Mouse (Mus musculus): ENCODE results near the gene Chfr. TPM values are rescaled to one million over a fixed set of nuclear protein-coding genes. Genes with fewer than 3 reads are reported as not detected.

The Chfr gene
- polyA plus RNA-seq (2015; fragmentation: Nextera tagmentation; extraction: Ambion mirVana): 99.2 and 102 TPM in 2 replicates

- Histone ChIP-seq H3K27ac (replicated peaks) (peak within 1 kb of the TSS; percentile 80), H3K9me3 (no peaks in the 10 kb centered on the region), H3K9ac (peak within 1 kb of the TSS; percentile 87), H3K36me3 (peaks cover 36% of the 10 kb centered on the region), H3K27me3 (no peaks in the 10 kb centered on the region), H3K4me1 (replicated peaks) (peaks cover 15% of the 10 kb centered on the region), H3K4me3 (peak within 1 kb of the TSS; percentile 62), H3K4me2 (peak within 1 kb of the TSS; percentile 87)
- WGBS: 4% methylated on average over 46 of the region's 46 CpGs
- ATAC-seq (ENCODE audit: low read depth): peak; percentile 100
Measured at GRCm38 (mm10) chr5:110135293-110136086, at the start of gene Chfr. TSS of gene Chfr (plus strand) at chr5:110135842.

- no peak overlapping the region for H3K27ac ChIP-seq (replicated peaks)
- no peak overlapping the region for H3K4me2 ChIP-seq
- no peak for ATAC-seq (ENCODE audit: low read depth)
- no peaks in the 10 kb centered on the region for H3K27me3 ChIP-seq
- WGBS: 37% methylated on average over 14 of the region's 14 CpGs
- H3K9me3 ChIP-seq: peaks cover 7% of the 10 kb centered on the region
- no peaks in the 10 kb centered on the region for H3K4me1 ChIP-seq (replicated peaks)
- H3K9ac ChIP-seq: no peak overlapping the region
- H3K36me3 ChIP-seq: no peaks in the 10 kb centered on the region
- no peak overlapping the region for H3K4me3 ChIP-seq
Measured at GRCm38 (mm10) chr5:110086161-110086866, 49.3 kb upstream of the Chfr start.

DNA sequence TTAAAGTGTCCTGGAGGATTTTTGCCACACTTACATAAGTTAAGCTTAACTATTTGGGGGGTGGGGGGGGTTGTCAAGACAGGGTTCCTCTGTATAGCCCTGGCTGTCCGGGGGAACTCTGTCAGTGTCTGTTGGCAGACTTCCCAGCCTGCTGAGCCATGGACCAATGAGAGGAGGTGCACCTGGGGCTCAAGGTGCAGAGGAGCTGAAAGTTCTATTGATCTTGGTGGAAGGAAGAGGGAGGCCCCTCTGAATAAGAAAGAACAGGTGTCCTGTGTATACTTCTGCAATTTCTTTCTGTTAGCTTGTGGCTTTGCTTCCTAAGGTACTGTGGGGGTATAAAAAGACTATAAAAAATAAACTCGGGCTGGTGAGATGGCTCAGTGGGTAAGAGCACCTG is 44.1 kb upstream of the Chfr start:
- H3K36me3 ChIP-seq: no peaks in the 10 kb centered on the region
- no peaks in the 10 kb centered on the region for H3K27me3 ChIP-seq
- 77% methylated on average over 2 of the region's 2 CpGs for WGBS
- peaks cover 8% of the 10 kb centered on the region for H3K4me1 ChIP-seq (replicated peaks)
- H3K4me3 ChIP-seq: no peak overlapping the region
- no peak overlapping the region for H3K9ac ChIP-seq
- H3K4me2 ChIP-seq: no peak overlapping the region
- H3K9me3 ChIP-seq: no peaks in the 10 kb centered on the region
- no peak for ATAC-seq (ENCODE audit: low read depth)
- no peak overlapping the region for H3K27ac ChIP-seq (replicated peaks)

- H3K27ac ChIP-seq (replicated peaks): peak within 1 kb of the TSS; percentile 55
- no peaks in the 10 kb centered on the region for H3K27me3 ChIP-seq
- no peaks in the 10 kb centered on the region for H3K9me3 ChIP-seq
- no peaks in the 10 kb centered on the region for H3K36me3 ChIP-seq
- peak within 1 kb of the TSS; percentile 41 for H3K4me3 ChIP-seq
- H3K4me1 ChIP-seq (replicated peaks): peaks cover 8% of the 10 kb centered on the region
- WGBS: 1% methylated on average over 25 of the region's 25 CpGs
- H3K9ac ChIP-seq: peak within 1 kb of the TSS; percentile 75
- ATAC-seq (ENCODE audit: low read depth): peak; percentile 95
- peak within 1 kb of the TSS; percentile 61 for H3K4me2 ChIP-seq
Measured at GRCm38 (mm10) chr5:110094030-110094846, 41.4 kb upstream of the Chfr start, which contains the start of gene Gm35315. TSS of gene Gm35315 (minus strand) at chr5:110094420.

DNA sequence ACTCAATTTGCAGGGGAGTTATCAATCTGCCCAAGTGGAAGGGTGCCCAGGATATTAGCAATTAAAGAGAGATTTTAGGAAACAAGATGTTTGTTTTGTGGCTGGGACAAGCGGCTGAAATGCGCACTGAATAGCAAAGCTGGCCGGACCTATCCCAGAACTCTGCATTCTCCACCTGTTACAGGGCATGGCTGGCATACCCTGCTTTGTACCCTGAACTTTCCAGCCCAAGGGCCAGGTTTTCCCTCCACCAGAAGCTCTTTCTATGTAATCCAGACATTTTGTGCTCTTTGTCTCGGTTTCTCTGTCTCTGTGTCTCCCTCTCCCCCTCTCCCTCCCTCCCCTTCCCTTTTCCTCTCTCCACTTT is 40.8 kb upstream of the Chfr start:
- peak; percentile 41 for ATAC-seq (ENCODE audit: low read depth)
- peak overlapping the region; percentile 61 for H3K4me2 ChIP-seq
- H3K27me3 ChIP-seq: no peaks in the 10 kb centered on the region
- peak overlapping the region; percentile 75 for H3K9ac ChIP-seq
- peak overlapping the region; percentile 2; the same call in 1 of the 2 replicates for H3K27ac ChIP-seq (replicated peaks)
- no peaks in the 10 kb centered on the region for H3K36me3 ChIP-seq
- peaks cover 8% of the 10 kb centered on the region for H3K4me1 ChIP-seq (replicated peaks)
- WGBS: 7% methylated on average over 4 of the region's 4 CpGs
- H3K4me3 ChIP-seq: peak overlapping the region; percentile 41
- no peaks in the 10 kb centered on the region for H3K9me3 ChIP-seq

- no peak for ATAC-seq (ENCODE audit: low read depth)
- Histone ChIP-seq H3K36me3 (peaks cover 16% of the 10 kb centered on the region), H3K9me3 (no peaks in the 10 kb centered on the region), H3K4me3 (no peak overlapping the region), H3K4me1 (replicated peaks) (peaks cover 32% of the 10 kb centered on the region), H3K9ac (no peak overlapping the region), H3K27ac (replicated peaks) (no peak overlapping the region), H3K4me2 (no peak overlapping the region), H3K27me3 (no peaks in the 10 kb centered on the region)
- WGBS: 12% methylated on average over 1 of the region's 1 CpGs
Measured at GRCm38 (mm10) chr5:110098991-110099477, 36.6 kb upstream of the Chfr start.

DNA sequence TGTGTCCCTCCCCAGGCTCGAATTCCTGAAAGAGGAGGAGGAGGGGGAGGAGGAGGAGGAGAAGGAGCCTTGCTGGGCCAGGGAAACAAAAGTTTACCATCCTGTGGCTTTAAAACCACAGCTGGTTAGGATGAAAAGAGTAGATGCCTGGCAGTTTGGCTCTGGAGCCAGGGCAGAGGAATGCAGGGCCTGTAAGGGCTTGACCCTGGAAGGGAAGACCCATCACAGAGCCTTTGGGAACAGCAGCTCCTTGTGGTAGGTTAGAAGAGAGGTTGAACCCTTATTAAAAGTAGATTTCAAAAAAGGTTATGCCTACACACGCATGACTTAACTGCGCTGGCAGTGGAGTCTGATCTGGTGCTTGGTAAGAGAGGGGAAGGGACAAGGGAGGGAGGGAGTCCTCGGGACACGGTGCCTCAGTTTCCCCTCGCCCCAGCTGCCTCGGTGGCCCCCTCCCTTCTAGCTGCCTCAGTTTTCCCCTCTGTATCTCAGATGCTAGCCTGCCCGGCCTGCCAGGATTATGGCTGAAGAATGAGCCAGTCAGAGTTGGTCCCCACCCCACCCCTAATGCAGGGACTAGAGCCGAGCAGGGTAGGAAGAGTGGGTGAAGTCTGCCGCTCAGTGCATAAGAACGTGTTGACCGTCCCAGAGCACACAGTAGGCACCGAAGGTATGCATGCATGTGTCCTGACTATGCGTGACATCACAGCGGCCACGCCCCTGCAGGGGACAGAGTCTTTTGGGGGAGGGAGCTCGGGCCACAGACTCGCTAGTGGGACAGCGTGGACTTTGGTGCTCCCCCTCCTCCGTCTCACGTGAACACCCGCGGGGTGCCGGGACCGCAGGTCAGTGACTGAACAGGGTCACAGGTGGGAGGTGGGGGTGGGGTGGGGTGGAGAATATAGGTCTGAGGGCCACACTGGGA is 35.7 kb upstream of the Chfr start, which contains the start of gene Plcxd1:
Plcxd1 (plus strand) TSS at position 314 of the 925 bp plus-strand sequence.
- no peak within 1 kb of the TSS for H3K9ac ChIP-seq
- peaks cover 25% of the 10 kb centered on the region for H3K36me3 ChIP-seq
- H3K4me2 ChIP-seq: peak within 1 kb of the TSS; percentile 63
- H3K4me3 ChIP-seq: peak within 1 kb of the TSS; percentile 35; the same call in 1 of the 2 replicates
- H3K9me3 ChIP-seq: no peaks in the 10 kb centered on the region
- peaks cover 28% of the 10 kb centered on the region for H3K4me1 ChIP-seq (replicated peaks)
- no peak within 1 kb of the TSS for H3K27ac ChIP-seq (replicated peaks)
- 4% methylated on average over 25 of the region's 25 CpGs for WGBS
- no peaks in the 10 kb centered on the region for H3K27me3 ChIP-seq
- ATAC-seq (ENCODE audit: low read depth): no peak

GRCm38 (mm10) chr5:110100921-110101631 is 34.6 kb upstream of the Chfr start:
- H3K36me3 ChIP-seq: peaks cover 36% of the 10 kb centered on the region
- H3K4me2 ChIP-seq: peak overlapping the region; percentile 63
- no peak overlapping the region for H3K27ac ChIP-seq (replicated peaks)
- no peaks in the 10 kb centered on the region for H3K9me3 ChIP-seq
- peak; percentile 40 for ATAC-seq (ENCODE audit: low read depth)
- 2% methylated on average over 35 of the region's 37 CpGs for WGBS
- peak overlapping the region; percentile 35 for H3K4me3 ChIP-seq
- peak overlapping the region; percentile 61 for H3K9ac ChIP-seq
- no peaks in the 10 kb centered on the region for H3K27me3 ChIP-seq
- peaks cover 29% of the 10 kb centered on the region for H3K4me1 ChIP-seq (replicated peaks)

DNA sequence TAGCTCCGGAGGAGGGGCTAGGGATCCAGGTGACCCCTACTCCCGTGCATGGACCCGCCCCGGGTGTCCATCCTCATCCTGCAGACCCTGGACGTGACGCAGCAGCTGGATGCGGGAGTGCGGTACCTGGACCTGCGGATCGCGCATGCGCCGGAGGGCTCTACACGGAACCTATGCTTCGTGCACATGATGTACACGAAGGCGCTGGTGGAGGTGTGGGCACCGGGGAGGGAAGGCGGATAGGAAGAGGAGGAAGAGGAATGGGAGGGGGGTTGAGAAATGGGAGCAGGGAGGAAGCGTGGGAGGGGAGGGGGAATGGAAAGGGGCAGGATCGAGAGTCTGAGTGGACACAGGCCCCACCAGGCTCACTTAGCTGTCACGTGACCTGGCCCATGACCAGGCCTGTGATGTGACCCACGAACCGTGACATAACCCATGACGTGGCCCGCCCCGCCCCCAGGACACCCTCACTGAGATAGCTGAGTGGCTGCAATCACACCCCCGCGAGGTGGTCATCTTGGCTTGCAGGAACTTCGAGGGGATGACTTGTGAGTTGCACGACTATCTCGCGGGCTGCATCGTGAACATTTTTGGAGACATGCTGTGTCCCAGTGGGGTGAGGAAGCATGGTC is 33.8 kb upstream of the Chfr start:
- Histone ChIP-seq H3K4me3 (peak overlapping the region; percentile 35), H3K9me3 (no peaks in the 10 kb centered on the region), H3K9ac (peak overlapping the region; percentile 61), H3K27ac (replicated peaks) (no peak overlapping the region), H3K36me3 (peaks cover 42% of the 10 kb centered on the region), H3K27me3 (no peaks in the 10 kb centered on the region), H3K4me2 (peak overlapping the region; percentile 63), H3K4me1 (replicated peaks) (peaks cover 37% of the 10 kb centered on the region)
- ATAC-seq (ENCODE audit: low read depth): peak; percentile 42
- WGBS: 23% methylated on average over 34 of the region's 34 CpGs

GRCm38 (mm10) chr5:110102429-110102828 is 33.2 kb upstream of the Chfr start:
- peaks cover 40% of the 10 kb centered on the region for H3K4me1 ChIP-seq (replicated peaks)
- no peak for ATAC-seq (ENCODE audit: low read depth)
- no peak overlapping the region for H3K9ac ChIP-seq
- no peaks in the 10 kb centered on the region for H3K27me3 ChIP-seq
- H3K4me3 ChIP-seq: no peak overlapping the region
- H3K36me3 ChIP-seq: peaks cover 42% of the 10 kb centered on the region
- no peak overlapping the region for H3K27ac ChIP-seq (replicated peaks)
- 90% methylated on average over 13 of the region's 13 CpGs for WGBS
- H3K4me2 ChIP-seq: peak overlapping the region; percentile 63
- no peaks in the 10 kb centered on the region for H3K9me3 ChIP-seq
